Mouse (Mus musculus) CD4-positive, CD25-positive, alpha-beta regulatory T cell, adult 4 months (primary cell): ENCODE data around the gene Neu3. TPM values are rescaled to one million over a fixed set of nuclear protein-coding genes. Genes with fewer than 3 reads are reported as not detected.
A peak's percentile ranks its signal among the peaks of the same experiment; 100 is the strongest.

Experiments used
- ATAC-seq: one replicate; pipeline ENCODE4 v1.8.0; 2017
- polyA plus RNA-seq, 2 experiments: library from polyadenylated mRNA; unstranded; fragments of 100-300 nt; shearing (Covaris generic); gene quantifications; one replicate each; pipeline ENCODE4 v1.2.1; 2017

Neu3 gene
- polyA plus RNA-seq, 2 experiments from 2014 or later, result 27.5 to 34.8 TPM

GRCm38 (mm10) chr7:99790816-99791215 lies 37.4 kb downstream of the Neu3 start:
- no peak for ATAC-seq

GRCm38 (mm10) chr7:99788563-99788962 lies 39.7 kb downstream of the Neu3 start:
- ATAC-seq, result no peak

GRCm38 (mm10) chr7:99787935-99788334 lies 40.3 kb downstream of the Neu3 start:
- ATAC-seq, result no peak

- ATAC-seq, result no peak
These were observed 41.4 kb downstream of the Neu3 start for GRCm38 (mm10) chr7:99786774-99787173.

GRCm38 (mm10) chr7:99785553-99785952 lies 42.7 kb downstream of the Neu3 start:
- no peak for ATAC-seq

GRCm38 (mm10) chr7:99783421-99783820 lies 44.8 kb downstream of the Neu3 start:
- peak; percentile 52 for ATAC-seq

- no peak for ATAC-seq
These were observed 46.3 kb downstream of the Neu3 start for GRCm38 (mm10) chr7:99781916-99782315.

- peak; percentile 88 for ATAC-seq
These were observed 46.8 kb downstream of the Neu3 start for GRCm38 (mm10) chr7:99781385-99781784.

- ATAC-seq, result no peak
These were observed 65.0 kb downstream of the Neu3 start, which contains the start of gene Olfr521 for GRCm38 (mm10) chr7:99763207-99763606. Olfr521 (plus strand) TSS chr7:99763507.

Other genes with a start within 250 kb of the Neu3 start
- gene Tpbgl, start 201.3 kb downstream of the Neu3 start, polyA plus RNA-seq, result under 1 TPM; 0.25 to 0.35 TPM
- gene Slco2b1, start 117.1 kb downstream of the Neu3 start, polyA plus RNA-seq, result under 1 TPM in 1 of 2 experiments, not detected in 1; 0.37 TPM
- not detected for gene Olfr520, start 98.1 kb downstream of the Neu3 start, polyA plus RNA-seq
- gene Olfr521, start 64.9 kb downstream of the Neu3 start, polyA plus RNA-seq, result not detected
- gene Xrra1, start 30.7 kb upstream of the Neu3 start, polyA plus RNA-seq, result under 1 TPM in 1 of 2 experiments, not detected in 1; 0.39 TPM
- 100 to 1,000 TPM; 466 to 576 TPM for gene Spcs2, start 35.0 kb upstream of the Neu3 start, polyA plus RNA-seq
- 1 to 10 TPM; 6.2 to 9.5 TPM for gene Rnf169, start 152.0 kb upstream of the Neu3 start, polyA plus RNA-seq
- gene Chrdl2, start 177.8 kb upstream of the Neu3 start, polyA plus RNA-seq, result not detected